Mouse (Mus musculus): ENCODE measurements around the gene Nr4a1. TPM values are rescaled to one million over a fixed set of nuclear protein-coding genes. Genes with fewer than 3 reads are reported as not detected.

The Nr4a1 gene
- polyA plus RNA-seq, 1 experiment: 51.4 TPM

GRCm38 (mm10) chr15:101220905-101221297, 33.2 kb upstream of the Nr4a1 start:
- Histone ChIP-seq H3K36me3 (ENCODE audit: control insufficient read depth, insufficient read depth, low read length) (no peaks in the 10 kb centered on the region), H3K4me1 (ENCODE audit: control insufficient read depth, insufficient read depth, low read length) (peaks cover 19% of the 10 kb centered on the region), H3K27ac (ENCODE audit: control insufficient read depth, insufficient read depth, low read depth, low read length) (no peak overlapping the region), H3K4me3 (ENCODE audit: control insufficient read depth, low read depth, low read length) (no peak overlapping the region), H3K27me3 (ENCODE audit: control insufficient read depth, insufficient read depth, low read length) (no peaks in the 10 kb centered on the region; the same call in none of the 2 replicates)
- TF ChIP-seq POLR2A (IDR thresholded peaks at IDR 0.05; ENCODE audit: control insufficient read depth, low read depth, low read length) (no peak), CTCF (IDR thresholded peaks at IDR 0.05; ENCODE audit: control insufficient read depth, insufficient read depth, insufficient replicate concordance, low read depth, low read length) (no peak)

DNA sequence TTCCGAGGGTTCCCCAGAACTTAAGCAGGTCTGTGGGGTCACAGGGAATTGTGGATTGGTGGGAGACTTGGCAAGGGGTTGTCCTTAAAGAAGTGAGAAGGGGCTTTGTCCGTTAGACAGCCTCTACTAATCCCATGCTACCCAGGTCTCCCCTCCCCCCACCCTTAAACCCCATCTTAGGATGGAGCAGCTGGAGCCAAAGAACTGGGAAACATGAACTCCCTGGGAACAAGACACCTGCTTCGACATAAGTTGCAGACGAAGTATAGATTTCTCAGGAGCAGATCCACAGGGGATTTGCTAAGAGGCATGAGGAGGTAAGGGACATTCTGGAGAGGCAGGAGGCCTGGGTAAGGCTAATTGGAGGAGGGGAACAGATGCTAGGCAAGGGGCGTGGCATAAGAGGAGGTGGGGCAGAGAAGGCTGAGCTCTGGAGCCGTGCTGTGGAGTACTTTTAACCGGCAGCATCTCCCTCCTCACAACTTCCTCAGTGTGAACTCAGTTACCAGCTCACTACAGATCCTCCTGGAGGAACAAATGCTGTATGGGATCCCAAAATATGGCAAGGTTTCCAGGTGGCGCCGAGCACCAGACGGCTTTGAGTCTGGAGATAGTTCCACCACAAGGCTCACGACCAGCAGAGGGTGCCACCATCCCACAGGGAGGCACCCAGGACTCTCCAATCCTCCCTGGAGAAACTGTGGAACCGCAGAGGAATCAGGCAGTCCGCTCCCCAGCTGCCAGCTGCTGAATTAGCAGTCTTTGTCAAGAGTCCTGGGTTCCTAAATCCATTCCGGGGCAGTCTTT, 32.6 kb upstream of the Nr4a1 start:
- Histone ChIP-seq H3K4me3 (ENCODE audit: control insufficient read depth, low read depth, low read length) (no peak overlapping the region), H3K27me3 (ENCODE audit: control insufficient read depth, insufficient read depth, low read length) (no peaks in the 10 kb centered on the region; the same call in none of the 2 replicates), H3K4me1 (ENCODE audit: control insufficient read depth, insufficient read depth, low read length) (peaks cover 19% of the 10 kb centered on the region), H3K36me3 (ENCODE audit: control insufficient read depth, insufficient read depth, low read length) (no peaks in the 10 kb centered on the region), H3K27ac (ENCODE audit: control insufficient read depth, insufficient read depth, low read depth, low read length) (peak overlapping the region; percentile 42; the same call in 1 of the 2 replicates)
- peak; percentile 64; the same call in 1 of the 2 replicates for TF ChIP-seq CTCF (IDR thresholded peaks at IDR 0.05; ENCODE audit: control insufficient read depth, insufficient read depth, insufficient replicate concordance, low read depth, low read length)
- TF ChIP-seq POLR2A (IDR thresholded peaks at IDR 0.05; ENCODE audit: control insufficient read depth, low read depth, low read length): no peak

- H3K27ac ChIP-seq (ENCODE audit: control insufficient read depth, insufficient read depth, low read depth, low read length): no peak overlapping the region
- no peak overlapping the region for H3K4me3 ChIP-seq (ENCODE audit: control insufficient read depth, low read depth, low read length)
- H3K27me3 ChIP-seq (ENCODE audit: control insufficient read depth, insufficient read depth, low read length): no peaks in the 10 kb centered on the region; the same call in none of the 2 replicates
- peaks cover 19% of the 10 kb centered on the region for H3K4me1 ChIP-seq (ENCODE audit: control insufficient read depth, insufficient read depth, low read length)
- TF ChIP-seq POLR2A (IDR thresholded peaks at IDR 0.05; ENCODE audit: control insufficient read depth, low read depth, low read length): no peak
- no peaks in the 10 kb centered on the region for H3K36me3 ChIP-seq (ENCODE audit: control insufficient read depth, insufficient read depth, low read length)
Observed at GRCm38 (mm10) chr15:101222897-101223482, 31.1 kb upstream of the Nr4a1 start.

GRCm38 (mm10) chr15:101223596-101223995, 30.5 kb upstream of the Nr4a1 start:
- Histone ChIP-seq H3K36me3 (ENCODE audit: control insufficient read depth, insufficient read depth, low read length) (no peaks in the 10 kb centered on the region), H3K27ac (ENCODE audit: control insufficient read depth, insufficient read depth, low read depth, low read length) (no peak overlapping the region), H3K27me3 (ENCODE audit: control insufficient read depth, insufficient read depth, low read length) (no peaks in the 10 kb centered on the region; the same call in none of the 2 replicates), H3K4me3 (ENCODE audit: control insufficient read depth, low read depth, low read length) (no peak overlapping the region; the same call in 1 of the 2 replicates), H3K4me1 (ENCODE audit: control insufficient read depth, insufficient read depth, low read length) (peaks cover 19% of the 10 kb centered on the region)
- TF ChIP-seq POLR2A (IDR thresholded peaks at IDR 0.05; ENCODE audit: control insufficient read depth, low read depth, low read length): no peak
- TF ChIP-seq CTCF (IDR thresholded peaks at IDR 0.05; ENCODE audit: control insufficient read depth, insufficient read depth, insufficient replicate concordance, low read depth, low read length): no peak

- TF ChIP-seq POLR2A (IDR thresholded peaks at IDR 0.05; ENCODE audit: control insufficient read depth, low read depth, low read length): peak; percentile 87
- TF ChIP-seq CTCF (IDR thresholded peaks at IDR 0.05; ENCODE audit: control insufficient read depth, insufficient read depth, insufficient replicate concordance, low read depth, low read length): no peak
- Histone ChIP-seq H3K4me3 (ENCODE audit: control insufficient read depth, low read depth, low read length) (peak within 1 kb of the TSS; percentile 81), H3K27me3 (ENCODE audit: control insufficient read depth, insufficient read depth, low read length) (no peaks in the 10 kb centered on the region; the same call in none of the 2 replicates), H3K27ac (ENCODE audit: control insufficient read depth, insufficient read depth, low read depth, low read length) (peak within 1 kb of the TSS; percentile 14; the same call in 1 of the 2 replicates), H3K4me1 (ENCODE audit: control insufficient read depth, insufficient read depth, low read length) (peaks cover 19% of the 10 kb centered on the region), H3K36me3 (ENCODE audit: control insufficient read depth, insufficient read depth, low read length) (no peaks in the 10 kb centered on the region)
Observed at GRCm38 (mm10) chr15:101224006-101224906, 29.8 kb upstream of the Nr4a1 start, which contains the start of gene Grasp. Gene Grasp, plus strand, starts transcription at chr15:101224188.

DNA sequence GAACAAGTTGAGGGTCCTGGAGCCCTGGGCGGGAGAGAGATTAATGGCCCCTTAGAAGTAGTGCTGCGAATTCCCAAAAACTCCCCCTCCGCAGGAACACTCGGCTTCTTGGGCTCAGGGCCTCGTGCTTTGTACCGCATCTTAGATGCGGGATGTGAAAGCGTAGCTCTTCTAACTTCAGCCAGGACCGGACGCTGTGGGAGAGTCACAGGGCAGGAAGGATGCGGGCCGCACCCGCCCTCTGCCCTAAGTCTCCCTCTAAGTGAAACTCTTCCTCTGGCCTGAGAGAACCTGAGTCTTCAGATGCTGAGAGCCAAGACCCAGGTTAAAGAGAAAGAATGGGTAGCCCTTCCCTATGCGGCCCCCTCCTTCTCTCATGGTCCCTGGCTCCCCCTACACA, 29.1 kb upstream of the Nr4a1 start:
- Histone ChIP-seq H3K36me3 (ENCODE audit: control insufficient read depth, insufficient read depth, low read length) (no peaks in the 10 kb centered on the region), H3K27ac (ENCODE audit: control insufficient read depth, insufficient read depth, low read depth, low read length) (no peak overlapping the region; the same call in 1 of the 2 replicates), H3K4me3 (ENCODE audit: control insufficient read depth, low read depth, low read length) (peak overlapping the region; percentile 81), H3K27me3 (ENCODE audit: control insufficient read depth, insufficient read depth, low read length) (no peaks in the 10 kb centered on the region; the same call in none of the 2 replicates), H3K4me1 (ENCODE audit: control insufficient read depth, insufficient read depth, low read length) (peaks cover 19% of the 10 kb centered on the region)
- TF ChIP-seq CTCF (IDR thresholded peaks at IDR 0.05; ENCODE audit: control insufficient read depth, insufficient read depth, insufficient replicate concordance, low read depth, low read length): no peak
- TF ChIP-seq POLR2A (IDR thresholded peaks at IDR 0.05; ENCODE audit: control insufficient read depth, low read depth, low read length): no peak

Data from testis, adult 2 months (tissue).